Mouse (Mus musculus) CH12.LX (cell line): Measurements from ENCODE around the gene Rabgap1l. TPM values are rescaled to one million over a fixed set of nuclear protein-coding genes. Genes with fewer than 3 reads are reported as not detected.

Source experiments
- DNase-seq: peaks from one replicate; pipeline ENCODE4 v3.0.0-alpha.2; 2013; ENCODE audit errors: extremely low read depth
- H3K27ac ChIP-seq: 2 replicates; pipeline ENCODE4 v1.5.1; 2012; ENCODE audit warnings: low read depth, mild to moderate bottlenecking, control low read depth, moderate library complexity; ENCODE audit not compliant: insufficient read depth
- H3K27me3 ChIP-seq: replicated peaks from 2 replicates; pipeline ENCODE3; 2012; ENCODE audit warnings: inconsistent platforms
- H3K36me3 ChIP-seq, 2 experiments: replicated peaks in 1 of 2; 2 replicates each; pipeline versions ENCODE3 to v1.6.1; 2012; ENCODE audit warnings: inconsistent platforms in 1 of 2, low read length in 1 of 2, mild to moderate bottlenecking in 1 of 2, mixed read lengths in 1 of 2, moderate library complexity in 1 of 2; ENCODE audit not compliant: control insufficient read depth in 1 of 2, insufficient read depth in 1 of 2
- H3K4me1 ChIP-seq, 2 experiments: 2 replicates each; pipeline ENCODE4 v1.6.1; 2012; ENCODE audit warnings: inconsistent platforms in 1 of 2, moderate library complexity in 1 of 2; ENCODE audit not compliant: insufficient read depth in 2 of 2, control insufficient read depth in 1 of 2
- H3K4me2 ChIP-seq: 2 replicates; pipeline ENCODE4 v1.6.1; 2012; ENCODE audit warnings: low read depth, mild to moderate bottlenecking, control low read depth; ENCODE audit not compliant: poor library complexity, insufficient read depth, severe bottlenecking
- H3K4me3 ChIP-seq, 3 experiments: fragments of 150-350 bp in 1 of 3; sonication (generic) in 1 of 3; replicated peaks in 1 of 3; 2 replicates each; pipeline versions ENCODE3 to v1.5.1; 2011 to 2012; ENCODE audit warnings: low read depth in 2 of 3, low read length in 2 of 3, mild to moderate bottlenecking in 2 of 3, moderate library complexity in 2 of 3, control low read depth in 1 of 3, improper control_type of control experiment in 1 of 3, inconsistent platforms in 1 of 3, mixed read lengths in 1 of 3; ENCODE audit not compliant: poor library complexity in 1 of 3
- H3K79me2 ChIP-seq: replicated peaks from 2 replicates; pipeline ENCODE4 v1.6.1; 2012; ENCODE audit warnings: mild to moderate bottlenecking, moderate library complexity; ENCODE audit not compliant: control insufficient read depth, poor library complexity, insufficient read depth, severe bottlenecking; ENCODE audit errors: extremely low read depth
- H3K9ac ChIP-seq: 2 replicates; pipeline ENCODE4 v1.6.1; 2012; ENCODE audit warnings: low read depth, mild to moderate bottlenecking, control low read depth, moderate library complexity; ENCODE audit not compliant: insufficient read depth
- H3K9me3 ChIP-seq: replicated peaks from 2 replicates; pipeline ENCODE3; 2012; ENCODE audit warnings: low read length, inconsistent platforms, mixed read lengths
- E2F4 ChIP-seq: IDR thresholded peaks from 2 replicates; pipeline ENCODE4 v1.6.1; 2011; ENCODE audit warnings: low read depth, low read length, improper control_type of control experiment; ENCODE audit not compliant: insufficient replicate concordance
- EP300 ChIP-seq: IDR thresholded peaks from 2 replicates; pipeline ENCODE4 v1.6.1; 2011; ENCODE audit warnings: low read length, improper control_type of control experiment
- ETS1 ChIP-seq: conservative IDR thresholded peaks from 2 replicates; pipeline ENCODE4 v1.6.1; 2012; ENCODE audit warnings: low read depth, mild to moderate bottlenecking, inconsistent platforms, low read length, improper control_type of control experiment, moderate library complexity
- JUN ChIP-seq: IDR thresholded peaks from 2 replicates; pipeline ENCODE4 v1.6.1; 2011; ENCODE audit warnings: low read depth, mild to moderate bottlenecking, low read length, improper control_type of control experiment, moderate library complexity; ENCODE audit not compliant: insufficient read depth
- KAT2A ChIP-seq: IDR thresholded peaks from 2 replicates; pipeline ENCODE4 v1.6.1; 2012; ENCODE audit warnings: low read length, improper control_type of control experiment, inconsistent platforms; ENCODE audit not compliant: insufficient replicate concordance
- MAFK ChIP-seq: IDR thresholded peaks from 2 replicates; pipeline ENCODE4 v1.6.1; 2011; ENCODE audit warnings: low read length, improper control_type of control experiment; ENCODE audit not compliant: insufficient replicate concordance
- MEF2A ChIP-seq: IDR thresholded peaks from 2 replicates; pipeline ENCODE4 v1.6.1; 2014; ENCODE audit warnings: low read depth, mild to moderate bottlenecking, inconsistent platforms, low read length, improper control_type of control experiment, borderline replicate concordance
- MYC ChIP-seq: IDR thresholded peaks from 2 replicates; pipeline ENCODE4 v1.6.1; 2011; ENCODE audit warnings: low read depth, mild to moderate bottlenecking, improper control_type of control experiment, low read length
- NELFE ChIP-seq: IDR thresholded peaks from 2 replicates; pipeline ENCODE4 v1.6.1; 2011; ENCODE audit warnings: low read depth, low read length, improper control_type of control experiment
- NRF1 ChIP-seq: IDR thresholded peaks from 2 replicates; pipeline ENCODE4 v1.6.1; 2014; ENCODE audit warnings: low read depth, mild to moderate bottlenecking, inconsistent platforms, low read length, improper control_type of control experiment, moderate library complexity
- POLR2AphosphoS2 ChIP-seq: IDR thresholded peaks from 2 replicates; pipeline ENCODE4 v1.6.1; 2011; ENCODE audit warnings: low read depth, low read length, improper control_type of control experiment
- RAD21 ChIP-seq: IDR thresholded peaks from 2 replicates; pipeline ENCODE4 v1.6.1; 2011; ENCODE audit warnings: low read depth, mild to moderate bottlenecking, low read length, improper control_type of control experiment, moderate library complexity
- SMC3 ChIP-seq: IDR thresholded peaks from 2 replicates; pipeline ENCODE4 v1.6.1; 2011; ENCODE audit warnings: low read depth, low read length, improper control_type of control experiment
- TBP ChIP-seq: conservative IDR thresholded peaks from 2 replicates; pipeline ENCODE4 v1.6.1; 2011; ENCODE audit warnings: low read depth, low read length, improper control_type of control experiment
- TCF12 ChIP-seq: IDR thresholded peaks from 2 replicates; pipeline ENCODE4 v1.6.1; 2014; ENCODE audit warnings: low read depth, mild to moderate bottlenecking, inconsistent platforms, low read length, improper control_type of control experiment
- UBTF ChIP-seq: IDR thresholded peaks from 2 replicates; pipeline ENCODE4 v1.6.1; 2012; ENCODE audit warnings: low read depth, mild to moderate bottlenecking, inconsistent platforms, low read length, improper control_type of control experiment, moderate library complexity
- USF1 ChIP-seq: IDR thresholded peaks from 2 replicates; pipeline ENCODE4 v1.6.1; 2014; ENCODE audit warnings: low read depth, mild to moderate bottlenecking, inconsistent platforms, low read length, improper control_type of control experiment
- ZNF384 ChIP-seq: IDR thresholded peaks from 2 replicates; pipeline ENCODE4 v1.6.1; 2012; ENCODE audit warnings: low read depth, low read length, improper control_type of control experiment, inconsistent platforms
- dilution Hi-C: fragments of 300-500 bp; cut with MboI; formaldehyde crosslinking; loops from 2 replicates; pipeline ENCODE4 v1.14.3; 2020; ENCODE audit warnings: low sequenced_read_pairs; ENCODE audit not compliant: extremely low pct_unique_long_range_greater_than_20kb, extremely low pct_ligation_motif_present
- in situ Hi-C: fragments of 300-500 bp; cut with MboI; formaldehyde crosslinking; loops from 3 replicates; pipeline ENCODE4 v1.14.3; 2019; ENCODE audit warnings: low sequenced_read_pairs, low pct_ligation_motif_present, low pct_unique_long_range_greater_than_20kb, mixed read lengths
- polyA plus RNA-seq: library from polyadenylated mRNA; unstranded; fragments of >175 nt; gene quantifications from 2 replicates; pipeline ENCODE4 v1.2.1, GENCODE M21; 2012; ENCODE audit warnings: low read depth; ENCODE audit not compliant: insufficient read length
- total RNA-seq, 2 experiments: library from RNA; depleted of rRNA; stranded (reverse); fragments of 300-350 nt in 1 of 2; fragments of >200 nt in 1 of 2; gene quantifications; 2 replicates each; pipeline ENCODE4 v1.2.3; 2012 to 2014

Gene Rabgap1l
- total and polyA plus RNA-seq, 3 experiments, result 84.0 to 109 (median 85.6) TPM

- no peaks in the 10 kb centered on the region for H3K27me3 ChIP-seq
- TF ChIP-seq ZNF384, result no peak
- no peak for TF ChIP-seq RAD21
- TF ChIP-seq NRF1, result no peak
- no peak for TF ChIP-seq MAFK
- no peak for TF ChIP-seq TBP
- TF ChIP-seq MYC, result no peak
- TF ChIP-seq TCF12, result no peak
- TF ChIP-seq EP300, result no peak
- TF ChIP-seq UBTF, result no peak
- TF ChIP-seq ETS1, result no peak
- no peak for TF ChIP-seq POLR2AphosphoS2
- TF ChIP-seq JUN, result no peak
- TF ChIP-seq KAT2A, result no peak
- no peak for TF ChIP-seq SMC3
- in situ Hi-C loops, result no loop called here
Measured at GRCm38 (mm10) chr1:160684251-160684650, 108.8 kb downstream of the Rabgap1l start.

GRCm38 (mm10) chr1:160681398-160682050, 111.5 kb downstream of the Rabgap1l start:
- Histone ChIP-seq H3K27ac (no peak overlapping the region), H3K4me3 (no peak overlapping the region), H3K9ac (no peak overlapping the region), H3K27me3 (no peaks in the 10 kb centered on the region), H3K36me3 (peaks cover 6 to 41% of the 10 kb centered on the region in 2 experiments), H3K4me2 (no peak overlapping the region), H3K4me1 (no peaks in the 10 kb centered on the region), H3K79me2 (no peaks in the 10 kb centered on the region; the same call in 1 of the 2 replicates), H3K9me3 (peaks cover 2% of the 10 kb centered on the region)
- TF ChIP-seq TCF12 (no peak), MAFK (no peak), NELFE (no peak), MEF2A (no peak), E2F4 (no peak), USF1 (no peak)
- no peak for DNase-seq
- dilution Hi-C loops (no loop called here), in situ Hi-C loops (no loop called here)

More at GRCm38 (mm10) chr1:160684251-160684650, 108.8 kb downstream of the Rabgap1l start:
- peaks cover 5 to 39% of the 10 kb centered on the region in 2 experiments for H3K36me3 ChIP-seq
- dilution Hi-C loops, result no loop called here
- H3K9ac ChIP-seq, result no peak overlapping the region
- DNase-seq, result no peak
- no peaks in the 10 kb centered on the region; the same call in 1 of the 2 replicates for H3K79me2 ChIP-seq
- no peak overlapping the region for H3K27ac ChIP-seq
- H3K4me1 ChIP-seq, result no peaks in the 10 kb centered on the region
- no peak overlapping the region for H3K4me2 ChIP-seq
- no peak overlapping the region for H3K4me3 ChIP-seq
- H3K9me3 ChIP-seq, result peaks cover 2% of the 10 kb centered on the region
